In the genomic region with DNA sequence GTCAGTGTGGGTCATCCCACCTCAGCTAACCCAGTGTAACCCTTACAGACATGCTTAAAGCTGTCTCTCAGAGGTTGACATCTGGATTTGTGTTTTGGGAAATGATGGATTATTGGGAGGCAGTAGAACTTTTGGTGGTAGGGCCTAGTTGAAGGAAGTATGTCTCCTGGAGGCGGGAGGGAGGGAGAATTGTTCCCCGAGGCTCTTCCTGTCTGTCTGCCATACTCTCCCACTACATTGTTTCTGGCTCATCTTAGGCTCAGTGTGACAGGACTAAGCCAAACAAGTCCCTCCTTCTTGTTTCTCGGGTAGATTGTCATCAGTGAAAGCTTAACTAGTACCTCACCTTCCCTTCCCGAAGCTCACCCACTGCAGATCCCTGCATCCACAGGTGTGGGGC, we compare ENCODE assay signal across 26 mouse cellular contexts. TPM values are rescaled to one million over a fixed set of nuclear protein-coding genes. Genes with fewer than 3 reads are reported as not detected.
DNase-seq lines count a peak whose midpoint lies in the region; ATAC-seq and TF ChIP-seq lines count a peak whose summit lies in the region.
"Had no signal": no experiment of that assay in that cellular context is flagged by ENCODE, and none has a peak within 500 bp of the region (broad histone marks: within the 10 kb centered on the region; RNA-seq: fewer than 3 reads in every experiment).

No protein-coding gene starts in this region.

- H3K4me2 ChIP-seq in heart, embryonic 12.5 days: no peak overlapping the region
- peak overlapping the region; percentile 17; the same call in 1 of the 2 replicates for H3K4me2 ChIP-seq in liver, embryonic 12.5 days
- H3K4me2 ChIP-seq in liver, postnatal 0 days (ENCODE audit: low read depth, low read length): no peak overlapping the region
- H3K4me2 ChIP-seq in forebrain, embryonic 13.5 days: no peak overlapping the region
- H3K4me2 ChIP-seq: embryonic facial prominence, embryonic 12.5 days; embryonic facial prominence, embryonic 15.5 days; forebrain, embryonic 15.5 days; hindbrain, embryonic 14.5 days had no signal

- H3K36me3 ChIP-seq in heart, embryonic 12.5 days: no peaks in the 10 kb centered on the region
- H3K36me3 ChIP-seq in liver, embryonic 12.5 days: no peaks in the 10 kb centered on the region
- H3K36me3 ChIP-seq in liver, postnatal 0 days (replicated peaks; ENCODE audit: insufficient read depth, low read length): no peaks in the 10 kb centered on the region
- no peaks in the 10 kb centered on the region for H3K36me3 ChIP-seq in forebrain, embryonic 13.5 days (ENCODE audit: poor library complexity, severe bottlenecking)
- H3K36me3 ChIP-seq: embryonic facial prominence, embryonic 12.5 days; embryonic facial prominence, embryonic 15.5 days; forebrain, embryonic 15.5 days; G1E; heart, embryonic 10.5 days had no signal

- peaks cover 7% of the 10 kb centered on the region for H3K4me1 ChIP-seq in heart, embryonic 12.5 days (replicated peaks)
- H3K4me1 ChIP-seq in liver, embryonic 12.5 days: peaks cover 34% of the 10 kb centered on the region
- H3K4me1 ChIP-seq in liver, postnatal 0 days (ENCODE audit: insufficient read depth): no peaks in the 10 kb centered on the region
- H3K4me1 ChIP-seq in forebrain, embryonic 13.5 days: no peaks in the 10 kb centered on the region
- H3K4me1 ChIP-seq: embryonic facial prominence, embryonic 12.5 days; embryonic facial prominence, embryonic 15.5 days; forebrain, embryonic 15.5 days had no signal

- TF ChIP-seq CTCF in liver, postnatal 0 days (IDR thresholded peaks at IDR 0.05; ENCODE audit: low read depth): no peak

- no peak for DNase-seq in heart, postnatal 4 days
- peak; percentile 65 for DNase-seq in R1 (ENCODE audit: low read depth, low spot score)
- DNase-seq in liver, postnatal 0 days: no peak
- no peak for DNase-seq in kidney, adult 11 months
- no peak for DNase-seq in c-Kit-positive CD71-positive TER-119-positive erythroid progenitor cells, embryonic 14.5 days (ENCODE audit: low spot score)
- DNase-seq: adrenal gland, adult 8-10 months; adrenal gland, postnatal 25 days; cerebellum, adult 11 months; cerebellum, adult 2 months; cerebellum, adult 9-11 months; cerebellum, postnatal 25 days; gastrocnemius, postnatal 36 days; heart, adult 2 months; heart, postnatal 36 days had no signal

- H3K4me3 ChIP-seq in heart, embryonic 12.5 days: no peak overlapping the region
- H3K4me3 ChIP-seq in liver, embryonic 12.5 days: no peak overlapping the region
- H3K4me3 ChIP-seq in liver, postnatal 0 days (ENCODE audit: low read depth, low read length): no peak overlapping the region
- no peak overlapping the region for H3K4me3 ChIP-seq in forebrain, embryonic 13.5 days
- H3K4me3 ChIP-seq: embryonic facial prominence, embryonic 12.5 days; embryonic facial prominence, embryonic 15.5 days; forebrain, embryonic 15.5 days; heart, adult 2 months; heart, embryonic 10.5 days had no signal

- H3K27me3 ChIP-seq in heart, embryonic 12.5 days (replicated peaks): no peaks in the 10 kb centered on the region
- no peaks in the 10 kb centered on the region for H3K27me3 ChIP-seq in liver, embryonic 12.5 days (replicated peaks)
- H3K27me3 ChIP-seq in liver, postnatal 0 days (ENCODE audit: insufficient read depth, low read length): no peaks in the 10 kb centered on the region
- no peaks in the 10 kb centered on the region for H3K27me3 ChIP-seq in forebrain, embryonic 13.5 days
- H3K27me3 ChIP-seq: embryonic facial prominence, embryonic 12.5 days; embryonic facial prominence, embryonic 15.5 days; forebrain, embryonic 15.5 days had no signal

- no peak overlapping the region for H3K27ac ChIP-seq in heart, embryonic 12.5 days (ENCODE audit: poor library complexity, severe bottlenecking)
- peak overlapping the region; percentile 71 for H3K27ac ChIP-seq in liver, embryonic 12.5 days
- H3K27ac ChIP-seq in liver, postnatal 0 days (ENCODE audit: low read depth): peak overlapping the region; percentile 22; the same call in 1 of the 2 replicates
- no peak overlapping the region for H3K27ac ChIP-seq in forebrain, embryonic 13.5 days
- H3K27ac ChIP-seq: embryonic facial prominence, embryonic 12.5 days; embryonic facial prominence, embryonic 15.5 days; forebrain, embryonic 15.5 days; heart, adult 2 months; heart, embryonic 10.5 days; hindbrain, embryonic 14.5 days; hindbrain, postnatal 0 days had no signal

- no peak for TF ChIP-seq EP300 in liver, postnatal 0 days (IDR thresholded peaks at IDR 0.05; ENCODE audit: low read depth)

- H3K9ac ChIP-seq in heart, embryonic 12.5 days: no peak overlapping the region
- H3K9ac ChIP-seq in liver, embryonic 12.5 days: no peak overlapping the region
- no peak overlapping the region for H3K9ac ChIP-seq in liver, postnatal 0 days (replicated peaks)
- H3K9ac ChIP-seq in forebrain, embryonic 13.5 days: no peak overlapping the region
- H3K9ac ChIP-seq: embryonic facial prominence, embryonic 12.5 days; embryonic facial prominence, embryonic 15.5 days; forebrain, embryonic 15.5 days; hindbrain, embryonic 14.5 days had no signal

- H3K9me3 ChIP-seq in heart, embryonic 12.5 days (replicated peaks): no peaks in the 10 kb centered on the region
- H3K9me3 ChIP-seq in liver, embryonic 12.5 days (replicated peaks): no peaks in the 10 kb centered on the region
- no peaks in the 10 kb centered on the region for H3K9me3 ChIP-seq in liver, postnatal 0 days (ENCODE audit: low read length)
- no peaks in the 10 kb centered on the region for H3K9me3 ChIP-seq in forebrain, embryonic 13.5 days (replicated peaks)
- H3K9me3 ChIP-seq: embryonic facial prominence, embryonic 12.5 days; embryonic facial prominence, embryonic 15.5 days; forebrain, embryonic 15.5 days; G1E; heart, embryonic 10.5 days had no signal

- WGBS in heart, embryonic 12.5 days: 50% methylated on average over 4 of the region's 4 CpGs
- WGBS in liver, embryonic 12.5 days (ENCODE audit: insufficient replicate concordance): 47% methylated on average over 4 of the region's 4 CpGs
- WGBS in liver, postnatal 0 days (ENCODE audit: insufficient replicate concordance): 61% methylated on average over 4 of the region's 4 CpGs
- 85% methylated on average over 4 of the region's 4 CpGs for WGBS in forebrain, embryonic 13.5 days

- ATAC-seq in heart, embryonic 12.5 days (ENCODE audit: insufficient number of reproducible peaks, low FRiP score): 0 out of 2 replicates have a peak, but pooled peaks have one; percentile 9
- ATAC-seq in liver, embryonic 12.5 days: no peak
- peak; percentile 4; the same call in 1 of the 2 replicates for ATAC-seq in liver, postnatal 0 days
- ATAC-seq in forebrain, embryonic 13.5 days: no peak
- ATAC-seq: forebrain, embryonic 15.5 days; hindbrain, postnatal 0 days; inflammation-experienced regulatory T-cells, adult 6 months; intestine, embryonic 16.5 days had no signal

RNA-seq across cellular contexts. Expression of a gene that starts 20.7 kb away (rescaled TPM):
- 80.9 and 87.1 TPM in 2 replicates for polyA plus RNA-seq in heart, embryonic 12.5 days (2016; fragmentation: Nextera tagmentation; extraction: Ambion mirVana)
- 10 to 100 TPM; 57.5 to 59.6 TPM for total RNA-seq in heart, postnatal 4 days (2021)
- 38.5 and 39.0 TPM in 2 replicates for polyA plus RNA-seq in liver, embryonic 12.5 days (2016; fragmentation: Nextera tagmentation; extraction: Ambion mirVana)
- 26.2 and 29.7 TPM in 2 replicates for polyA plus RNA-seq in liver, postnatal 0 days (2015; fragmentation: Nextera tagmentation; extraction: Ambion mirVana)
- 140 and 149 TPM in 2 replicates for polyA plus RNA-seq in forebrain, embryonic 13.5 days (2015; fragmentation: Nextera tagmentation; extraction: Ambion mirVana)

RNA-seq across cellular contexts. Expression of a gene that starts 28.2 kb away (rescaled TPM):
- polyA plus RNA-seq in heart, embryonic 12.5 days (2016; fragmentation: Nextera tagmentation; extraction: Ambion mirVana): 33.7 and 36.1 TPM in 2 replicates
- total RNA-seq in heart, postnatal 4 days (2021): 10 to 100 TPM; 31.4 to 34.2 TPM
- polyA plus RNA-seq in liver, embryonic 12.5 days (2016; fragmentation: Nextera tagmentation; extraction: Ambion mirVana): 47.2 and 47.3 TPM in 2 replicates
- 14.6 and 16.6 TPM in 2 replicates for polyA plus RNA-seq in liver, postnatal 0 days (2015; fragmentation: Nextera tagmentation; extraction: Ambion mirVana)
- 54.0 and 59.1 TPM in 2 replicates for polyA plus RNA-seq in forebrain, embryonic 13.5 days (2015; fragmentation: Nextera tagmentation; extraction: Ambion mirVana)

RNA-seq across cellular contexts. Expression of a gene that starts 44.6 kb away (rescaled TPM):
- polyA plus RNA-seq in heart, embryonic 12.5 days (2016; fragmentation: Nextera tagmentation; extraction: Ambion mirVana): 2.9 and 3.2 TPM in 2 replicates
- total RNA-seq in heart, postnatal 4 days (2021): 1 to 10 TPM in 1 of 2 experiments, under 1 TPM in 1; 0.90 to 1.1 TPM
- polyA plus RNA-seq in liver, embryonic 12.5 days (2016; fragmentation: Nextera tagmentation; extraction: Ambion mirVana): 1.3 and 1.4 TPM in 2 replicates
- 0.25 and 0.35 TPM in 2 replicates for polyA plus RNA-seq in liver, postnatal 0 days (2015; fragmentation: Nextera tagmentation; extraction: Ambion mirVana)
- polyA plus RNA-seq in forebrain, embryonic 13.5 days (2015; fragmentation: Nextera tagmentation; extraction: Ambion mirVana): 19.3 and 25.1 TPM in 2 replicates
- polyA plus RNA-seq: inflammation-experienced regulatory T-cells, adult 6 months had no signal

RNA-seq across cellular contexts. Expression of a gene that starts 59.9 kb away (rescaled TPM):
- polyA plus RNA-seq in heart, embryonic 12.5 days (2016; fragmentation: Nextera tagmentation; extraction: Ambion mirVana): 4.5 and 5.4 TPM in 2 replicates
- total RNA-seq in heart, postnatal 4 days (2021): 10 to 100 TPM; 13.3 to 14.8 TPM
- polyA plus RNA-seq in liver, embryonic 12.5 days (2016; fragmentation: Nextera tagmentation; extraction: Ambion mirVana): 5.0 and 5.8 TPM in 2 replicates
- 5.4 and 6.3 TPM in 2 replicates for polyA plus RNA-seq in liver, postnatal 0 days (2015; fragmentation: Nextera tagmentation; extraction: Ambion mirVana)
- 8.7 and 8.8 TPM in 2 replicates for polyA plus RNA-seq in forebrain, embryonic 13.5 days (2015; fragmentation: Nextera tagmentation; extraction: Ambion mirVana)

Comparison
In these comparisons a context has a peak if more than half of its experiments do, and no peak if none do; other contexts are left out.
1. ATAC-seq: peak in heart, embryonic 12.5 days (single experiment) and liver, postnatal 0 days (single experiment); none in liver, embryonic 12.5 days (single experiment) and forebrain, embryonic 13.5 days (single experiment).
2. H3K27ac ChIP-seq: peak in liver, embryonic 12.5 days (single experiment) and liver, postnatal 0 days (single experiment); none in heart, embryonic 12.5 days (single experiment) and forebrain, embryonic 13.5 days (single experiment).